Mouse (Mus musculus) embryo, embryonic 10 days (tissue): ENCODE measurements around the gene Bricd5.

ENCODE experiments used
- DNase-seq: peaks from one replicate; pipeline ENCODE4 v3.0.0-alpha.2; 2015; ENCODE audit warnings: low spot score

The Bricd5 gene

GRCm38 (mm10) chr17:24485090-24485860 is 11.6 kb downstream of the Bricd5 start:
- peak; percentile 52 for DNase-seq

GRCm38 (mm10) chr17:24488186-24488661 is 14.5 kb downstream of the Bricd5 start, which contains the start of gene Caskin1:
Caskin1 (plus strand) TSS chr17:24488601.
- DNase-seq: peak; percentile 49

GRCm38 (mm10) chr17:24488662-24489264 is 15.1 kb downstream of the Bricd5 start:
- DNase-seq: peak; percentile 51

GRCm38 (mm10) chr17:24489265-24490030 is 15.8 kb downstream of the Bricd5 start:
- DNase-seq: no peak

- peak; percentile 42 for DNase-seq
Observed at GRCm38 (mm10) chr17:24490399-24490798, 16.7 kb downstream of the Bricd5 start.

GRCm38 (mm10) chr17:24494627-24495335 is 21.1 kb downstream of the Bricd5 start:
- DNase-seq: peak; percentile 82

- DNase-seq: no peak
Observed at GRCm38 (mm10) chr17:24495443-24495842, 21.8 kb downstream of the Bricd5 start.

- no peak for DNase-seq
Observed at GRCm38 (mm10) chr17:24496026-24496425, 22.3 kb downstream of the Bricd5 start.

GRCm38 (mm10) chr17:24502208-24502607 is 28.5 kb downstream of the Bricd5 start:
- peak; percentile 34 for DNase-seq

- DNase-seq: no peak
Observed at GRCm38 (mm10) chr17:24504085-24504484, 30.4 kb downstream of the Bricd5 start.

- DNase-seq: no peak
Observed at GRCm38 (mm10) chr17:24505286-24505955, 31.7 kb downstream of the Bricd5 start.

GRCm38 (mm10) chr17:24506332-24507070 is 32.8 kb downstream of the Bricd5 start:
- DNase-seq: peak; percentile 20

GRCm38 (mm10) chr17:24507129-24507664 is 33.5 kb downstream of the Bricd5 start:
- no peak for DNase-seq

- no peak for DNase-seq
Observed at GRCm38 (mm10) chr17:24507806-24508460, 34.2 kb downstream of the Bricd5 start.

GRCm38 (mm10) chr17:24513609-24514008 is 39.9 kb downstream of the Bricd5 start:
- DNase-seq: peak; percentile 53

- DNase-seq: no peak
Observed at GRCm38 (mm10) chr17:24514270-24515257, 40.9 kb downstream of the Bricd5 start.

- DNase-seq: no peak
Observed at GRCm38 (mm10) chr17:24520450-24520849, 46.8 kb downstream of the Bricd5 start.

- no peak for DNase-seq
Observed at GRCm38 (mm10) chr17:24524734-24525133, 51.0 kb downstream of the Bricd5 start.
